Mouse (Mus musculus): ENCODE results near the gene Gm20605.
A peak's percentile ranks its signal among the peaks of the same experiment; 100 is the strongest.

The Gm20605 gene

DNA sequence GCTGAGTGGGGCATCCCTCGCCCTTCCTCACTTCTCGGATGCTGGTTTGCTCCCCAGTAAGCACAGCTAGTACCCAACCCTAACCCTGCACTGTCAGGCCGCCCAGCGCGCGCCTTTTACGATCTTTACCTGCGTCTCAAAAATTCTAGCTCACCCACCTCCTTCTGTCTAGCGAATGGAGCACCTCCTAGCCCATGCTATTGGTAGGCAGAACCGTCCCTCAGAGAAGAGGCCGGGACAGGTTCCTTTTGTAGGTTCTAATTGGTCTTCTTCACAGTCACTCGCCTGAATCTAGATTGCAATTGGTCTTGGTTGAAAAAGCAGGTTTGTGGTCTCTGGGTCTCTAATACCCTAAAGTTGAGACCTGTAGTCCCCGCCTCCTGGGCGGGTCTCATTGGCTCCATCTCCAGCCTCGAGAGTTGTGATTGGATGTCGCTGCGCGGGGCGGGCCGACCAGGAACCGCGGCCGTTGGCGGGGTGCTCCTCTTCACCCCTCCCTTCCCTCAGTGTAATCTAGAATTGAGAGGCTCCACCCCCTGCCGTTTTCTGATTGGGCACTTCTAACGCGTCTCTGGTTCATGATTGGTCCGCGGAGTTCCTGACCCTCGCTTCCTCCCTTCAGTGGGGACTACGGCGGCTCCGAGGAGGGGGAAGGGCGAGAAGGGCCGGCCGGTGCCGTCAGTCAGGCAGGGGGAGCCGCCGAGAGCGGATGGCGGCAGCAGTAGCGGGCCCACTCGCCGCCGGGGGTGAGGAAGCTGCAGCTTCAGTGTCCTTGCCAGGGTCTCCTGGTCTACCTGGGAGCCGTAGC, at the start of gene Gm20605, which contains the start of the genes Fbxo24 and Lrch4:
TSS of gene Gm20605 (plus strand) at position 678 of the 808 bp plus-strand sequence.
TSS of gene Fbxo24 (minus strand) at position 505 of the 808 bp plus-strand sequence.
TSS of gene Lrch4 (plus strand) at position 624 of the 808 bp plus-strand sequence.
- peak; percentile 99 for DNase-seq (ENCODE audit: low spot score)

DNA sequence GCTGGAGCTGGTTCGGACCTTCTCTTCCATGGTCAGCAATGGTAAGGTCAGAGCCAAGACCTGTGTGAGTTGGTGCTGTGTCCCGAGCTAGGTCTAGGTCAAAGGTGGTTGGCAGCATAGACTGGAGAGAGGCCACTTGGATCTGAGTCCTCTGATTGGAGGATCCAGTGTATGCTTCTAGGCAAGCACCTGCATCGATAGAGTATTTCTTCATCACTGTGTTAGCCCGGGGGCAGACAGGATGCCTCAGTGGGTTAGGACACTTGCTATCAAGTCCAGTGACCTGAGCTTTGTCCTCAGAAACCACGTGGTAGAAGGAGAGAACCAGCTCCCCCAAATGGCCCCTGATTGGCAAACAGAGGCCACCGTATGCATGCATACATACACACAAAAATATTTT, 48.7 kb upstream of the Gm20605 start:
- DNase-seq (ENCODE audit: low spot score), result no peak

DNA sequence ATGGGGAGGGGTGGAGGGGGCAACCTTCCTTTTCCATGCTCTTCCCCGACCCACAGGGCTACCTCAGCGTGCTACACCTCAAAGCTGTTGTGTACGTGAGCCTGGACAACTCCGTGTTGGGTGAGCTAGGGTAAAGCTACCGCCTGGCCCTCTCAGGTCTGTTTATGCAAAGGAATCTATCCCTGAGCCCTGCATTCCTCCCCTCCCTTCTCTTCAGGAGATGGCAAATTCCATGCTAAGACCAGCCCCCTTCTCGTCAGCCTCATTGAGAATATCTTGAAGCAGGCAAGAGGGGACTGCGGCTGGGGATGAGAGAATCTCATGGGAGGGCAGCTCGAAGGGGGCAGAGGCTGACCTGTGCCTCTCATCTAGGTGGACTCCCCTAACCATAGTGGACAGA, 46.3 kb upstream of the Gm20605 start:
- no peak for DNase-seq (ENCODE audit: low spot score)

DNA sequence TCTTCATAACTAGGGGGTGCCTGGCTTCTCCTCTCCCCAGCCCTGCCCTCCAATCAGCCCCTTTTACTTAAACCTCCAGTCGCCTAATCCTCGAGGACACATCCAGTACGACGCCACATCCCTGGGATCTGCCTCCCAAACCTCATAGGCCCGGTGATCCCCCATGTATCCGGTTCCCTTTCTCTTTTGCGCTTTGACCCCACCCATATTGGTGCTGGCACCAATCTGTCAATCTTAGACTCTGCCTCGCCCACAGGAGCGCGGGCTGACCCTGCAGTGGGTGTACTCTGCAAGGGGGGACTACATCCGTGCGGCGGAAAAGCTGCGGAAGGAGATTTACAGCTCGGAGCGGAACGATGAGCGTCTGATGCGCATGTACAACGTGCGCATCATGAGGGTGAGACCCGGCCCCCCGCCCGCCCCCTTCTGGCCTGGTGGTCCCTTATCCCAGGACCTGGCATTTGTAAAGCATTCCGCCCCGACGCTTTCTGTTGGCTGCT, 45.3 kb upstream of the Gm20605 start:
- no peak for DNase-seq (ENCODE audit: low spot score)

DNA sequence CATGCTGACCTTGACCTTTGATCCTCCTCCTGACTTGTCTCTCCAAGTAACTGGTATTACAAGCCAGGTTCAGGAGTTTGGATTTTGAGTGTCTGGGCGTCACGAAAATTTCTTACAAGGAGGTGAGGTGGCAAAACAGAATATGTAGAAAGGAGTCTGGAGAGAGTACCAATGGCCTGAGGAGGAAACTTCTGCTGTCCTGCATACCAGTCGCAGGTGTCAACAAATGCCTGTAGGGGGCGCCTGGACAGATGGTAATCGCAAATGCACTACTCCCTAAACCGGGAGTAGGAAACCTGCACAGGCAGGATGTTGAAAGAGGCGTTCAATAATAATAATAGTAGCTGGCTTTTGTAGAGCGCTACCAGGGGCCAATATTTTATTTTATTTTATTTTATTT, 44.0 kb upstream of the Gm20605 start:
- DNase-seq (ENCODE audit: low spot score), result no peak

DNA sequence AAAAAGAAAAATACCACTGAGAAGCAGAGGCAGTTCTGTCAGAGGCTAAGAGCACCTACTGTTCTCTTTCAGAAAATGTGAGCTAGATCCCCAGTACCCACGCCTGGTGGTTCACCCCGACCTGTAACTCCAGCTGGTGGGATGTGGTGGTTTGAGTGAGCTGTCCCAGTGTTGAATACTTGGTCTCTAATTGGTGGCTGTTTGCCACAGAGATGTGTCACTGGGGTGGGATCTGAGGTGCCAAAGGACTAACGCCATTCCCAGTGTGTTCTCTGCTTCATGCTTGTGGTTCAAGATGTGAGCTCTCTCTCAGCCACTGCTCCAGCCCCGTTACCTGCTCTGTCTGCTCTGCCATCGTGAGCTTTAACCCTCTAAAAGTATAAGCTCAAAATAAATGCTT, 38.5 kb upstream of the Gm20605 start:
- no peak for DNase-seq (ENCODE audit: low spot score)

DNA sequence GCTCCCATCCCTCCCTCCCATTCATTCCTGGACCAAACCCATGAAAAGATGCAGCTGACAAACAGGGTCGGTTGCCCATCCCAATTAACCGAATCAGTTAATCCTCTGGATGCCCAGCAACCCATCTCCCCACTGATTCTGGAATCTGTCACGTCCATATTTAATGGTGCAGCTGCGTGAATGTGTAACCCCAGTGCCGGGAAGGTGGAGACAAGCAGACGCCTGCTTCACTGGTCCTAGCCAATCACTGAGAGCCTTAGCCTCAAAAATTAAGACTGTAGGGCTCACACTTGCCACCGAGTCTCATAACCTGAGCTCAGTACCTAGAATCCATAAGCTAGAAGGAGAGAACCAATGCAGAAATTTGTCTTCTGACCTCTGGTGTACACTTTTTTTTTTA, 33.1 kb upstream of the Gm20605 start:
- DNase-seq (ENCODE audit: low spot score), result no peak

DNA sequence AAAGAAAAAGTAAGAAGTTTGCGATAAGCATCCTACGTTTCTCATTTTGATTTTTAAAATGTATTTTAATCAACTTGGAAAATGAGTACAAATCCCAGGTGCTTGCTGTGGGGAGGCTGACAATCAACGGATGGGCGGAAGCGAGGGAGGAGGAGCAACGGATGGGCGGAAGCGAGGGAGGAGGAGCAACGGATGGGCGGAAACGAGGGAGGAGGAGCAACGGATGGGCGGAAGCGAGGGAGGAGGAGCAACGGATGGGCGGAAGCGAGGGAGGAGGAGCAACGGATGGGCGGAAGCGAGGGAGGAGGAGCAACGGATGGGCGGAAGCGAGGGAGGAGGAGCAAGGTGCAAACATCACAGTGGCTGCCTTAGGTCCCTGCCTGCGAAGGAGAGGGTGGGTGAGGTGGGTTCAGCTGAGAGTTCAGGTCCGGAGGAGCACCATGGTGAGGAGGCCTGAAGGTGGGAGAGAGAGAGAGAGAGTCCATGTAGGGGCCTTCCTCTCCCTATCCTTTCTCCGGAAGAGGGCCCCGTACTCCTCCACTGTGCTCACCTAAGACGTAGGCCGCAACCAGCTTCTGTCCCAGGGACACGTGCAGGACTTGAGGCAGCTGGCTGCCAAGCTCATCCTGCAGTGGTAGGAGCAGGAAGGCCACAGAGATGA, 32.2 kb upstream of the Gm20605 start:
- no peak for DNase-seq (ENCODE audit: low spot score)

DNA sequence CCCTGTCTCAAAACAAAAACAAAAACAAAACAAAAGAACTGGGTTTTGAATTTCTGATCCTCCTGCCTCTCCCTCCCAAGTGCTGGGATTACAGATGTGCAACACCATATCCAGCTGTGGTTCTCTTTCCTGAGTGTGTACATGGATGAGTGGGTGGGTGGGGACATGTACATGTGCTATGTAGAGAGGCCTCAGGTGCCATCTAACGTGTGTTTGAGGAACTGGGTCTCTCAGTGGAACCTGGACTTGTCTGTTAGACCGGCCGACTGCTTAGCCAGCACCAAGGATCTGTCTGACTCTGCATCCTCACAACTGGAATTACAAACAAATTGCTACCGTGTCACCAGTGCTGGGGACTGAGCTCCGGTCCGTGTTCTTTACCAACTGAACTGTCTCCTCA, 31.4 kb upstream of the Gm20605 start:
- DNase-seq (ENCODE audit: low spot score), result no peak

DNA sequence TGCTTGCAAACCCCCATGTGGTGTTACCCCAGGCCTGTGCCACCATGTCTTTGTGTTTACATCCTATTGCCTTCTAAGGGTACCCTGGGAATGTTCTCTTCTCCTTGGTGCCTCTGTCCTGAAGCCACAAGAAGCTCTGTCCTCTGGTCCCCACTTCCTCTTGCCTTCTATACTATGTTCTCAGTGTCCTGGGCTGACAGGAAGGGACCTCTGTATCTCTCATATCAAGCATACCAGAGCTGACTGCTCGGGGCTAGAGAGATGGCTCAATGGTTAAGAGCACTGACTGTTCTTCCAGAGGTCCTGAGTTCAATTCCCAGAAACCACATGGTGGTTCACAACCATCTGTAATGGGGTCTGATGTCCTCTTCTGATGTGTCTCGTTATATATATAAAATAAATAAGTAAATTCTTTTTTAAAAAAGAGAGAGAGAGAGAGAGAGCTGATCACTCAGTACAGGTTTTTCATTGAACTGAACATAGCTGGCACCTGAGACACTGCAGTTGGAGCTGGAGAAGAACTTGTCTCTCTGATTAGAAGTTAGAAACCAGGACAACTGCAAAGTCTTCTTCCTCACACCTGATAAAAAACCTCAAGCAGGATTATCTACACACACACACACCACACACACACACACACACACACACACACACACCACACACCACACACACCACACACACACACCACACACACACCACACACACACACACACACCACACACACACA, 30.7 kb upstream of the Gm20605 start:
- no peak for DNase-seq (ENCODE audit: low spot score)

DNA sequence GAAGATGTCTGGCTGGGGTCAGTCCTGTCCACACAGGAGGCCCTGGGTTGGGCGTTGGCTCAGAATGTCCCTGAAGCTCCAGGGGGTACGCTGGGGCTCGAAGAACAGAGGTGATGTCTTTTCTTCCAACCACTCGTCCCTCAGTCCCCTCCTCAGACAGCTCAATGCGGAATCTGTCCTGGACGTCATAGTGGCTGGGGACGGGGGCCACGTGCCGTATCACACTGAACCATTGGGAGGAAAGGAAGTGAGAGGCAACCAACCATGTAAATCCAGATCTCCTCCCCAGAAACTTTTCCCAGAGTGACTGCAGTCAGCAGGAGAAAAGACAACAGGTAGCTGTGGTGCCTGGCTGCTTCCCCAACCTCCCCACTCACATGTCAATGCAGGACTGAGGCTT, 29.4 kb upstream of the Gm20605 start:
- DNase-seq (ENCODE audit: low spot score), result no peak

DNA sequence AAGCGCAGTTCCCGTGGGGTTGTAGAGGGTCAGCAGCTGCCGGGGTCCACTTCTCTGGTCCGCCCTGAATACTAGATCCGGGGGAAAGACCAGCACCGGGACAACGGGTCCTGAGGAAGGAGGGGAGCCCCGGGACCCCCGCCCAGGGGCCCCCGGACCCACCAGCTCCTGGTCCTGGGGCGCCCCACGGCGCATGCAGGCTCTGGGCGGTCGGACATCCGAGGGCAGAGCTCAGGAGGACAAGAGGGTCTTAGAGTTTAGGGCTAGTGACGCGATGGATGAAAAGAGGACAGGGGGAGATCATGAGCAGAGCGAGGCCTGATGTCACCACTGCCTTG, 28.7 kb upstream of the Gm20605 start:
- no peak for DNase-seq (ENCODE audit: low spot score)

DNA sequence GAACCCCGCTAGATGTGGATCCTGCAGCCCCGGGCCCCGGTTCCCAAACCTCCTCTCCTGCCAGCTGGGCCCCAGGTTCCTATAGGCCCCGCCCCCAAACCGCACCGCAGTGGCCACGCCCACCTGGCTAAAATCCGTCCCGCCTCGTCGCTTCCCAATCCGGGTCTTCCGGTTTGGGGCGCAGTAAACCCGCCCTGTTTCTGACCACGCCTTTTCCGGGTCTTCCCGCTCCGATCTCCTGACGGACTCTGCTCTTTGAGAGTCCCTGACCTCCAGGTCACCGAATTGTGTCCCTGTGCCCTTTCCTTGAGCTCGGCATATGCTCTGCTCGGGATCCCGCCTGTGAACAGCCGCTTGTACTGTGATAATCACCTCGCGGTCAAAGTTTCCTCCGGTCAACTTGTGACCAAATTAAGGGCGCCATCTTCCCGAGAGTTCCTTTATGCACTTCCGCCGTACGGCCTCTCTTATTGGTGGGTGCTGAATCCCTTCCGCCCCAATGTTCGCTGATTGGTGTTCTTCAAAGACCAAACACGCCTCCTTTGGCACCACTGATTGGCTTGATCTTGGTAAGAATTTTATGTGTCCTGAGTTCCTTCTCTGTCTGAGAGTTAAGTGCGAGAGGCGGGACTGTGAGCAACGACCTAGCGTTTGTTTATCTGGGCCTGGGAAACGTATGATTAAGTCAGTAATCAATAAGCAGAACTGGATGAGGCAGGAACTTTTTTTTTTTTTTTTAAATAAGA, 28.2 kb upstream of the Gm20605 start, which contains the start of gene Mospd3:
TSS of gene Mospd3 (minus strand) at position 440 of the 746 bp plus-strand sequence.
- peak; percentile 98 for DNase-seq (ENCODE audit: low spot score)

DNA sequence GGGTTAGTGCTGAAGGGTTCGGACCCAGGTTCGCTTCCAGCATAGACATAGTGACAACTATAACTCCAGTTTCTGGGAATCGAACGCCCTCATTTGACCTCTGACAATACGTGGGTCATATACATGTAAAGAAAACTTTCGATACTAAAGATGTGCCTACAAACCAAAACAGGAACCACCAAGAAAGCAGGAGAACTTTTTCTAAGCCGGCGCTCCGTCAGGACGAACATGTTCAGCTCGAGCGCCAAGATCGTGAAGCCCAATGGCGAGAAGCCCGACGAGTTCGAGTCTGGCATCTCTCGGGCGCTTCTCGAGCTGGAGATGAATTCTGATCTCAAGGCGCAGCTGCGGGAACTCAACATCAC, 27.6 kb upstream of the Gm20605 start:
- DNase-seq (ENCODE audit: low spot score), result no peak

DNA sequence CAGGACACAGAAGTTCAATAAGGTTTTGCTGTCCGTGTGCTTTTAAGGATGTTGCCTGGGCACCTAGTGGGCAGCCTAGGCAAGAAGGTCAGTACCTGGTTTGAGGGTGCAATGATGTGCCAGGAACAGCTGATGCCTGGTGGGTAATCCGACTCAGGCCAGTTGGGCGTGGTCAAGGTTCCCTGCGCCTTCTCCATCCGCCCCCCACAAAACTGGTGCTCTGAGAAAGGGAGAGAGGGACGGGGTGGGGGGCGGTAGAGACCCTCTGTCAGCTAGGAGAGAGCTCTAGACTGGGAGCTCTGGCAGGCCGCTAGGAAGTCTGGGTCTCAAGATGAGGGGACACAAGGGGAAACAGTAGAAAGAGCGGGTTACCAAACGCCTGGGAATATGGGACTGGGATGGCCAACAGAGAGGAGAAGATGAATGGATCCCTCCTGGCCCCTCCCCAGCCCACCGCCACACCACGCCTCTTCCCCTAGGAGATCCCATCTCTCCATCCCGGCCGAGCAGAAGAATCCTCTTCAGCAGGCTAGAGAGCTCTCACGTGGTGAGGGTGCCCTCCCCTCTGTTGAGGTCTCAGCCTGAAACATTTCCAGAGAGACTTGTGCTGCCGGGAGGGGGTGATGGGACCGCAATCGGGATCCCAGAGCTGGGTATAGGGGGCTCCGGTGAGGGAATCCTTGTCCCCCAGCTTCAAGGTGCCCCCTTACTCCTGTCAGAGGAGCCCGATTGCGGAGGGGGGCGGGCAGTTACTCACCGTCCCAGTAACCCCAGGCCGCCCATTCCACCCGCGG, 20.9 kb upstream of the Gm20605 start:
- no peak for DNase-seq (ENCODE audit: low spot score)

DNA sequence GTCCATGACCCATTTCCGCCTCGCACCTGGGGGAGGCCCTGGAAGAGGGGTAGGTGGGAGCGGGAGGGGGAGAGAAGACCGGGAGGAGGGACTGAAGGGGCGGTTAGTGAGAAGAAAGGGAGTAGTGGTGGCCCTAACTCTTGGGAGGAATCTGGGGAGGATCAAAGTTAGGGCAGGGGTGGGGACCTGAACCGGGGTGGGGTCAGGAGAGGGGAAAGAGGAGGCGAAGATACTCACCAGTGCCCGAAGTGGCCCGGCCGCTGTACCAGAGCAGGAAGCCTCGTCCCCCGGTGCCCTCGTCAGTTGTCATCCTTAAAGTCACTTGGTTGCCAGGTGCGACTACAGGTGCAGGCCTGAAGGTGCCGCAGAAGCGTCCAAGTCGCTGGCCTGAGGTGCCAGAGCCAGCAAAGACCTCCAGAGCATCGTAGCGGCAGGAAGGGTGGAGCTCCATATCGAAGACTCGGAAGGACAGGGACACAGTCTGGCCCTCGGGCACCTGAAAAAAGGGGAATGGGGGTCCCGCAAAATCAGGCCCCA, 20.3 kb upstream of the Gm20605 start:
- no peak for DNase-seq (ENCODE audit: low spot score)

DNA sequence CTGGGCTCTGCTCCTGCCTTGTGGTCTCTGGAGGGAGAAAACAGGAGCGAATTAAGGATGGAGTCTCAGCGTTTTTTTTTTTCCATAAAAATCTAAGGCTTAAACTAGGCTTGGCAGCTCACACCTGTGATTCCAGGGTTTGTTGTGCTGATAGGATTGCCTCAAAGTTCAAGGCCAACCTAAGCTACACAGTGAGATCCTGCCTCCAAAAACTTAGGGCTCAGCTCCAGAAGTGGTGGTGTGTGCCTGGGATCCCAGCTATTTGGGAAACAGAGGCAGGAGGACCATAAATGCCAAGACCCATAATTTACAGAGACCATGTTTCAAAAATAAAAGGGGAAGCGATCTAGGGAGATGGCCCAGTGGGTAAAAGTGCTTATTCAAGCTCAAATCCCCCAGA, 19.7 kb upstream of the Gm20605 start:
- DNase-seq (ENCODE audit: low spot score), result no peak

DNA sequence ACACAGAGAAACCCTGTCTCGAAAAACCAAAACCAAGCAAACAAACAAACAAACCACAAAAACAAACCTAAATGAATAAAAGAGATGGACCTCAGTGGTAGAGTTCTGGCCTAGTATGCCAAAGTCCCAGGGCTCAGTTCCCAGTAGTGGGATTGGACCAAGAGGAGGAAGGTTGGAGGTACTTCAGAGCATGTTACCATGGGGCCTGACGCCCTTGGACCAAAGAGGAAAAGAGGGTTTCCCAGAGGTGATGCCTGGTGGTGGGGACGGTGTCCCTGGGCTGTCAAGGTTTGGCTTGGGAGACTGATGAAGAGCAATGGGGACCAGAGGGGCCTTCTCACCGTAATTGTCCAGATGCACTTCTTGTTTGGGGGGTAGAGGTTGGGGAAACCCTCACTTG, 18.9 kb upstream of the Gm20605 start:
- DNase-seq (ENCODE audit: low spot score), result no peak

DNA sequence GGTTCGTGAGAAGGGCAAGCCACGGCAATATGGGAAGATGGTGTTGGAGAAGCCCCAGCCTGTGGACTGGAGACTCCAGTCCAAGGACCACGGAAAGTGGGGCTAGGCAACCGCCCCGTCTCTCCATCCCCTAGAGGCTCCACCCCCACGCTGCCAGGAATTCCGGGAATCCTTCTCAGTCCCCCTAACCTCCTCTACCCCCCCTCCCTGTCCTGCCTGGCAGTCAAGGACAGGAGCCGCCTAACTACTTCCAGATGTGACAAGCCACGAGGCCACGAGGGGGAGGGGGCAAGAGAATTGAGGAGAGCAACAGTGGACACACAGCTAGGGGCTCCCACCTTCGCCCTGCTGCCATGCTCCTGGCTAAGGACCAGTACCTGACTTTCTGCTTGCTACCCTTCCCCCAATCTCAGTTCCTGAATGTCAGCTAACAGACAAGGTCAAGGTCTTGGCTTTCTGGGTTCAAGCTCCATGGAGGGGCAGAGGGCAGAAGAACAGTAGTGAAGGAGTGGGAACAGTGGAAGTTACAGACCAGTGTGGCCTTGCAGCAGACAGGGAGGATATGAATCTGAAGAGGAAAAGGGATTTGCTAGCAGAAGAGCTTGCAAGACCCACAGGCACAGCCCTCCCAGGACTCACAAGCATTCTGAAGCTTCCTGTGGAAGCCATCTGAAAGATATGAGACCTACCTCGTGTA, 18.3 kb upstream of the Gm20605 start:
- DNase-seq (ENCODE audit: low spot score), result no peak

DNA sequence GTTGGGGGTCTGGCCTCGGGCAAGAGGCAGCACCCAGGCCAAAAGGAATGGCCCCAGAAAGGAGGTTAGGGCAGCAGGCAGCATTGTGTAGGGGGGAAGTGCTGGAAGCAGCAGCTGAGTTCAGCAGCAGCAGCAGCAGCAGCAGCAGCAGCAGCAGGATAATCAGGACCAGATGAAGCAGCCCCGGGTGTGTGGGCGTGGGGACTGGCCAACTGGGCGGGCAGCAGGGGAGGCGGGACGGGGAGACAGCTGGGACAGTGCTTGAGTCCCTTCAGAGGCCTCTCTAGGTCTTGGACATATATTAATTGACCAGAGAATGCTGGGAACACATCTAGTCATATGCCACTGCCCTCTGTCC, 17.8 kb upstream of the Gm20605 start:
- DNase-seq (ENCODE audit: low spot score), result no peak

Data from c-Kit-positive CD71-positive TER-119-positive erythroid progenitor cells, embryonic 14.5 days (primary cell).